Mouse (Mus musculus) heart, postnatal 0 days (tissue): ENCODE measurements at regions not wholly inside any gene's neighbourhood (a gene's known extent, or its start where the extent isn't known, plus 50 kb on each side); places are given as distances from the start of the nearest gene placed in this dataset.
A peak's percentile ranks its signal among the peaks of the same experiment; 100 is the strongest.

Experiments used
- ATAC-seq: fragments of 200-750 bp; cut with Nextera tagmentation; 2 replicates; pipeline ENCODE4 v1.8.0; 2017; ENCODE audit warnings: low read depth, moderate number of reproducible peaks, moderate library complexity; ENCODE audit not compliant: insufficient read depth
- DNase-seq: peaks from one replicate; pipeline ENCODE4 v3.0.0-alpha.2; 2016; ENCODE audit warnings: low spot score
- H3K27ac ChIP-seq: fragments of 300-500 bp; sonication (generic); 2 replicates; pipeline ENCODE4 v1.5.1; 2014; ENCODE audit warnings: low read depth, mild to moderate bottlenecking
- H3K27me3 ChIP-seq: fragments of 300-500 bp; sonication (generic); 2 replicates; pipeline ENCODE4 v1.6.1; 2014; ENCODE audit warnings: low read length, mixed read lengths; ENCODE audit not compliant: control insufficient read depth, insufficient read depth
- H3K36me3 ChIP-seq: fragments of 300-500 bp; sonication (generic); replicated peaks from 2 replicates; pipeline ENCODE4 v1.6.1; 2014; ENCODE audit warnings: low read length, mixed read lengths; ENCODE audit not compliant: control insufficient read depth, insufficient read depth
- H3K4me1 ChIP-seq: fragments of 300-500 bp; sonication (generic); 2 replicates; pipeline ENCODE4 v1.6.1; 2014; ENCODE audit warnings: antibody characterized with exemption; ENCODE audit not compliant: control insufficient read depth, insufficient read depth
- H3K4me2 ChIP-seq: fragments of 300-500 bp; sonication (generic); 2 replicates; pipeline ENCODE4 v1.6.1; 2014; ENCODE audit warnings: low read depth, mild to moderate bottlenecking, low read length, moderate library complexity
- H3K4me3 ChIP-seq: fragments of 300-500 bp; sonication (generic); 2 replicates; pipeline ENCODE4 v1.5.1; 2014; ENCODE audit warnings: low read depth, low read length
- H3K9ac ChIP-seq: fragments of 300-500 bp; sonication (generic); replicated peaks from 2 replicates; pipeline ENCODE4 v1.6.1; 2014; ENCODE audit warnings: low read depth, low read length, mixed read lengths
- H3K9me3 ChIP-seq: fragments of 300-500 bp; sonication (generic); replicated peaks from 2 replicates; pipeline ENCODE4 v1.6.1; 2016; ENCODE audit warnings: low read length; ENCODE audit not compliant: control insufficient read depth
- CTCF ChIP-seq: IDR thresholded peaks from 2 replicates; pipeline ENCODE4 v1.5.1; 2016; ENCODE audit warnings: antibody characterized with exemption, control low read depth, low read depth
- EP300 ChIP-seq: IDR thresholded peaks from 2 replicates; pipeline ENCODE4 v1.6.1; 2016; ENCODE audit warnings: antibody characterized with exemption, low read depth
- WGBS: fragments of 180-500 bp; shearing (Covaris S2); extraction: QIAGEN DNeasy Blood & Tissue Kit; methylation state at CpG from one replicate; pipeline ENCODE4 v1.1.7; 2014; 5-methylcytosine and 5-hydroxymethylcytosine counted together

- no peak for ATAC-seq
These were observed 187.7 kb upstream of the Gm26657 start for GRCm38 (mm10) chr4:56552126-56552525.

GRCm38 (mm10) chr4:56533344-56533985 is 206.4 kb upstream of the Gm26657 start:
- no peak overlapping the region for H3K4me2 ChIP-seq
- no peaks in the 10 kb centered on the region for H3K36me3 ChIP-seq
- H3K9me3 ChIP-seq, result no peaks in the 10 kb centered on the region
- H3K9ac ChIP-seq, result no peak overlapping the region
- ATAC-seq (peak; percentile 24; the same call in 1 of the 2 replicates), DNase-seq (no peak)
- no peak overlapping the region for H3K4me3 ChIP-seq
- TF ChIP-seq CTCF (no peak), EP300 (no peak)
- no peaks in the 10 kb centered on the region for H3K27me3 ChIP-seq
- no peaks in the 10 kb centered on the region for H3K4me1 ChIP-seq
- WGBS, result 59% methylated on average over 9 of the region's 9 CpGs
- no peak overlapping the region for H3K27ac ChIP-seq

More at GRCm38 (mm10) chr4:56552126-56552525, 187.7 kb upstream of the Gm26657 start:
- H3K4me3 ChIP-seq, result no peak overlapping the region
- H3K9ac ChIP-seq, result no peak overlapping the region
- H3K27me3 ChIP-seq, result no peaks in the 10 kb centered on the region
- H3K4me2 ChIP-seq, result no peak overlapping the region
- H3K27ac ChIP-seq, result no peak overlapping the region
- no peaks in the 10 kb centered on the region for H3K9me3 ChIP-seq
- no peaks in the 10 kb centered on the region for H3K4me1 ChIP-seq
- no peaks in the 10 kb centered on the region for H3K36me3 ChIP-seq
- no peak for TF ChIP-seq CTCF
- TF ChIP-seq EP300, result no peak
- DNase-seq, result no peak

GRCm38 (mm10) chr4:56532921-56533320 is 206.9 kb upstream of the Gm26657 start:
- DNase-seq, result no peak
- Histone ChIP-seq H3K9me3 (no peaks in the 10 kb centered on the region), H3K4me2 (no peak overlapping the region), H3K27me3 (no peaks in the 10 kb centered on the region), H3K9ac (no peak overlapping the region), H3K27ac (no peak overlapping the region), H3K4me1 (no peaks in the 10 kb centered on the region), H3K36me3 (no peaks in the 10 kb centered on the region), H3K4me3 (no peak overlapping the region)
- TF ChIP-seq EP300, result no peak
- no peak for TF ChIP-seq CTCF
- WGBS, result 25% methylated on average over 9 of the region's 9 CpGs
- no peak for ATAC-seq

GRCm38 (mm10) chr4:56528571-56528970 is 211.3 kb upstream of the Gm26657 start:
- Histone ChIP-seq H3K9me3 (no peaks in the 10 kb centered on the region), H3K27me3 (no peaks in the 10 kb centered on the region), H3K27ac (no peak overlapping the region), H3K9ac (no peak overlapping the region), H3K36me3 (no peaks in the 10 kb centered on the region), H3K4me2 (no peak overlapping the region), H3K4me1 (no peaks in the 10 kb centered on the region), H3K4me3 (no peak overlapping the region)
- ATAC-seq (no peak), DNase-seq (no peak)
- no peak for TF ChIP-seq EP300
- TF ChIP-seq CTCF, result no peak
- 58% methylated on average over 2 of the region's 2 CpGs for WGBS

GRCm38 (mm10) chr4:56524430-56524985 is 215.4 kb upstream of the Gm26657 start:
- no peak for ATAC-seq
- TF ChIP-seq EP300, result no peak
- no peak for TF ChIP-seq CTCF
- Histone ChIP-seq H3K4me2 (no peak overlapping the region), H3K4me3 (no peak overlapping the region), H3K4me1 (no peaks in the 10 kb centered on the region), H3K9me3 (no peaks in the 10 kb centered on the region), H3K27me3 (no peaks in the 10 kb centered on the region), H3K36me3 (no peaks in the 10 kb centered on the region), H3K27ac (no peak overlapping the region), H3K9ac (no peak overlapping the region)
- WGBS, result 85% methylated on average over 6 of the region's 6 CpGs
- no peak for DNase-seq

GRCm38 (mm10) chr4:56507770-56508169 is 232.1 kb upstream of the Gm26657 start:
- whole genome bisulfite sequencing, result 87% methylated on average over 4 of the region's 4 CpGs
- H3K4me1 ChIP-seq, result no peaks in the 10 kb centered on the region
- no peak overlapping the region for H3K9ac ChIP-seq
- no peaks in the 10 kb centered on the region for H3K9me3 ChIP-seq
- DNase-seq (no peak), ATAC-seq (no peak)
- TF ChIP-seq CTCF, result no peak
- TF ChIP-seq EP300, result no peak
- H3K36me3 ChIP-seq, result no peaks in the 10 kb centered on the region
- H3K4me3 ChIP-seq, result no peak overlapping the region
- H3K27me3 ChIP-seq, result no peaks in the 10 kb centered on the region
- no peak overlapping the region for H3K27ac ChIP-seq
- no peak overlapping the region for H3K4me2 ChIP-seq
